Mouse (Mus musculus): ENCODE results near the gene Sdc3. TPM values are rescaled to one million over a fixed set of nuclear protein-coding genes. Genes with fewer than 3 reads are reported as not detected.

Sdc3 gene
- polyA plus RNA-seq, 1 experiment from 2014 or later: 95.7 TPM

- no peak for ATAC-seq (ENCODE audit: low FRiP score, low TSS enrichment)
- 68% methylated on average over 1 of the region's 1 CpGs for WGBS
- Histone ChIP-seq H3K36me3 (ENCODE audit: control insufficient read depth, insufficient read depth, low read length) (no peaks in the 10 kb centered on the region), H3K9ac (replicated peaks; ENCODE audit: low read length) (no peak overlapping the region), H3K4me3 (replicated peaks; ENCODE audit: low read depth, low read length) (no peak overlapping the region), H3K27ac (replicated peaks; ENCODE audit: low read depth, low read length) (no peak overlapping the region), H3K27me3 (ENCODE audit: control insufficient read depth, insufficient read depth, low read length) (no peaks in the 10 kb centered on the region), H3K9me3 (ENCODE audit: control insufficient read depth, low read length) (no peaks in the 10 kb centered on the region), H3K4me1 (ENCODE audit: control insufficient read depth, insufficient read depth, low read length) (peaks cover 47% of the 10 kb centered on the region), H3K4me2 (ENCODE audit: low read length) (no peak overlapping the region)
- no peak for DNase-seq
Measured at GRCm38 (mm10) chr4:130798416-130798815, 6.1 kb downstream of the Sdc3 start.

- H3K27me3 ChIP-seq (ENCODE audit: control insufficient read depth, insufficient read depth, low read length): no peaks in the 10 kb centered on the region
- no peak overlapping the region for H3K9ac ChIP-seq (replicated peaks; ENCODE audit: low read length)
- 43% methylated on average over 4 of the region's 4 CpGs for WGBS
- no peaks in the 10 kb centered on the region for H3K9me3 ChIP-seq (ENCODE audit: control insufficient read depth, low read length)
- peaks cover 51% of the 10 kb centered on the region for H3K4me1 ChIP-seq (ENCODE audit: control insufficient read depth, insufficient read depth, low read length)
- no peak overlapping the region for H3K4me3 ChIP-seq (replicated peaks; ENCODE audit: low read depth, low read length)
- DNase-seq: peak; percentile 66
- peak; percentile 25; the same call in 1 of the 2 replicates for ATAC-seq (ENCODE audit: low FRiP score, low TSS enrichment)
- no peak overlapping the region for H3K4me2 ChIP-seq (ENCODE audit: low read length)
- 0 out of 2 replicates have a peak overlapping the region, but pooled peaks have one; percentile 13 for H3K27ac ChIP-seq (replicated peaks; ENCODE audit: low read depth, low read length)
- H3K36me3 ChIP-seq (ENCODE audit: control insufficient read depth, insufficient read depth, low read length): no peaks in the 10 kb centered on the region
Measured at GRCm38 (mm10) chr4:130799118-130799517, 6.8 kb downstream of the Sdc3 start.

- no peak for ATAC-seq (ENCODE audit: low FRiP score, low TSS enrichment)
- Histone ChIP-seq H3K9ac (replicated peaks; ENCODE audit: low read length) (no peak overlapping the region), H3K4me1 (ENCODE audit: control insufficient read depth, insufficient read depth, low read length) (peaks cover 50% of the 10 kb centered on the region), H3K9me3 (ENCODE audit: control insufficient read depth, low read length) (no peaks in the 10 kb centered on the region), H3K36me3 (ENCODE audit: control insufficient read depth, insufficient read depth, low read length) (no peaks in the 10 kb centered on the region), H3K4me3 (replicated peaks; ENCODE audit: low read depth, low read length) (no peak overlapping the region), H3K4me2 (ENCODE audit: low read length) (no peak overlapping the region), H3K27me3 (ENCODE audit: control insufficient read depth, insufficient read depth, low read length) (no peaks in the 10 kb centered on the region), H3K27ac (replicated peaks; ENCODE audit: low read depth, low read length) (0 out of 2 replicates have a peak overlapping the region, but pooled peaks have one; percentile 13)
- WGBS: 82% methylated on average over 5 of the region's 5 CpGs
- no peak for DNase-seq
Measured at GRCm38 (mm10) chr4:130799582-130799981, 7.2 kb downstream of the Sdc3 start.

GRCm38 (mm10) chr4:130800147-130800546 is 7.8 kb downstream of the Sdc3 start:
- Histone ChIP-seq H3K36me3 (ENCODE audit: control insufficient read depth, insufficient read depth, low read length) (no peaks in the 10 kb centered on the region), H3K4me3 (replicated peaks; ENCODE audit: low read depth, low read length) (no peak overlapping the region), H3K4me2 (ENCODE audit: low read length) (no peak overlapping the region), H3K4me1 (ENCODE audit: control insufficient read depth, insufficient read depth, low read length) (peaks cover 50% of the 10 kb centered on the region), H3K9ac (replicated peaks; ENCODE audit: low read length) (no peak overlapping the region), H3K9me3 (ENCODE audit: control insufficient read depth, low read length) (no peaks in the 10 kb centered on the region), H3K27me3 (ENCODE audit: control insufficient read depth, insufficient read depth, low read length) (no peaks in the 10 kb centered on the region), H3K27ac (replicated peaks; ENCODE audit: low read depth, low read length) (no peak overlapping the region)
- ATAC-seq (ENCODE audit: low FRiP score, low TSS enrichment) (no peak), DNase-seq (no peak)
- WGBS: 91% methylated on average over 6 of the region's 6 CpGs

- no peak for DNase-seq
- no peak overlapping the region for H3K4me2 ChIP-seq (ENCODE audit: low read length)
- H3K4me3 ChIP-seq (replicated peaks; ENCODE audit: low read depth, low read length): no peak overlapping the region
- peaks cover 56% of the 10 kb centered on the region for H3K4me1 ChIP-seq (ENCODE audit: control insufficient read depth, insufficient read depth, low read length)
- ATAC-seq (ENCODE audit: low FRiP score, low TSS enrichment): no peak
- H3K9ac ChIP-seq (replicated peaks; ENCODE audit: low read length): no peak overlapping the region
- no peak overlapping the region for H3K27ac ChIP-seq (replicated peaks; ENCODE audit: low read depth, low read length)
- H3K27me3 ChIP-seq (ENCODE audit: control insufficient read depth, insufficient read depth, low read length): no peaks in the 10 kb centered on the region
- no peaks in the 10 kb centered on the region for H3K36me3 ChIP-seq (ENCODE audit: control insufficient read depth, insufficient read depth, low read length)
- WGBS: 96% methylated on average over 5 of the region's 5 CpGs
- no peaks in the 10 kb centered on the region for H3K9me3 ChIP-seq (ENCODE audit: control insufficient read depth, low read length)
Measured at GRCm38 (mm10) chr4:130801198-130801597, 8.9 kb downstream of the Sdc3 start.

- Histone ChIP-seq H3K27ac (replicated peaks; ENCODE audit: low read depth, low read length) (no peak overlapping the region), H3K4me3 (replicated peaks; ENCODE audit: low read depth, low read length) (no peak overlapping the region), H3K9ac (replicated peaks; ENCODE audit: low read length) (no peak overlapping the region), H3K36me3 (ENCODE audit: control insufficient read depth, insufficient read depth, low read length) (no peaks in the 10 kb centered on the region), H3K27me3 (ENCODE audit: control insufficient read depth, insufficient read depth, low read length) (no peaks in the 10 kb centered on the region), H3K4me1 (ENCODE audit: control insufficient read depth, insufficient read depth, low read length) (peaks cover 56% of the 10 kb centered on the region), H3K4me2 (ENCODE audit: low read length) (no peak overlapping the region), H3K9me3 (ENCODE audit: control insufficient read depth, low read length) (no peaks in the 10 kb centered on the region)
- ATAC-seq (ENCODE audit: low FRiP score, low TSS enrichment) (no peak), DNase-seq (peak; percentile 60)
- WGBS: 48% methylated on average over 10 of the region's 10 CpGs
Measured at GRCm38 (mm10) chr4:130801624-130802329, 9.4 kb downstream of the Sdc3 start.

GRCm38 (mm10) chr4:130803591-130803990 is 11.3 kb downstream of the Sdc3 start:
- Histone ChIP-seq H3K4me3 (replicated peaks; ENCODE audit: low read depth, low read length) (no peak overlapping the region), H3K4me1 (ENCODE audit: control insufficient read depth, insufficient read depth, low read length) (peaks cover 38% of the 10 kb centered on the region), H3K9me3 (ENCODE audit: control insufficient read depth, low read length) (no peaks in the 10 kb centered on the region), H3K27me3 (ENCODE audit: control insufficient read depth, insufficient read depth, low read length) (no peaks in the 10 kb centered on the region), H3K36me3 (ENCODE audit: control insufficient read depth, insufficient read depth, low read length) (no peaks in the 10 kb centered on the region), H3K27ac (replicated peaks; ENCODE audit: low read depth, low read length) (no peak overlapping the region), H3K9ac (replicated peaks; ENCODE audit: low read length) (no peak overlapping the region), H3K4me2 (ENCODE audit: low read length) (no peak overlapping the region)
- ATAC-seq (ENCODE audit: low FRiP score, low TSS enrichment) (no peak), DNase-seq (no peak)
- 50% methylated on average over 2 of the region's 2 CpGs for WGBS

GRCm38 (mm10) chr4:130804292-130804691 is 12.0 kb downstream of the Sdc3 start:
- no peaks in the 10 kb centered on the region for H3K9me3 ChIP-seq (ENCODE audit: control insufficient read depth, low read length)
- H3K4me2 ChIP-seq (ENCODE audit: low read length): no peak overlapping the region
- no peaks in the 10 kb centered on the region for H3K36me3 ChIP-seq (ENCODE audit: control insufficient read depth, insufficient read depth, low read length)
- H3K27ac ChIP-seq (replicated peaks; ENCODE audit: low read depth, low read length): no peak overlapping the region; the same call in 1 of the 2 replicates
- no peaks in the 10 kb centered on the region for H3K27me3 ChIP-seq (ENCODE audit: control insufficient read depth, insufficient read depth, low read length)
- no peak overlapping the region for H3K4me3 ChIP-seq (replicated peaks; ENCODE audit: low read depth, low read length)
- DNase-seq (no peak), ATAC-seq (ENCODE audit: low FRiP score, low TSS enrichment) (no peak)
- 73% methylated on average over 2 of the region's 2 CpGs for WGBS
- peaks cover 36% of the 10 kb centered on the region for H3K4me1 ChIP-seq (ENCODE audit: control insufficient read depth, insufficient read depth, low read length)
- no peak overlapping the region for H3K9ac ChIP-seq (replicated peaks; ENCODE audit: low read length)

- Histone ChIP-seq H3K9ac (replicated peaks; ENCODE audit: low read length) (no peak overlapping the region), H3K27me3 (ENCODE audit: control insufficient read depth, insufficient read depth, low read length) (no peaks in the 10 kb centered on the region), H3K4me3 (replicated peaks; ENCODE audit: low read depth, low read length) (no peak overlapping the region), H3K4me2 (ENCODE audit: low read length) (no peak overlapping the region; the same call in 1 of the 2 replicates), H3K36me3 (ENCODE audit: control insufficient read depth, insufficient read depth, low read length) (no peaks in the 10 kb centered on the region), H3K9me3 (ENCODE audit: control insufficient read depth, low read length) (no peaks in the 10 kb centered on the region), H3K27ac (replicated peaks; ENCODE audit: low read depth, low read length) (peak overlapping the region; percentile 69), H3K4me1 (ENCODE audit: control insufficient read depth, insufficient read depth, low read length) (peaks cover 34% of the 10 kb centered on the region)
- WGBS: 29% methylated on average over 7 of the region's 7 CpGs
- DNase-seq: peak; percentile 76
- ATAC-seq (ENCODE audit: low FRiP score, low TSS enrichment): peak; percentile 70
Measured at GRCm38 (mm10) chr4:130804771-130805361, 12.5 kb downstream of the Sdc3 start.
